ENCODE assay signal across 17 mouse cellular contexts in genomic region chr4:110132061-110132460, GRCm38 (mm10).
DNase-seq lines count a peak whose midpoint lies in the region; ATAC-seq lines count a peak whose summit lies in the region.
"Had no signal": no experiment of that assay in that cellular context is flagged by ENCODE, and none has a peak within 500 bp of the region (broad histone marks: within the 10 kb centered on the region; RNA-seq: fewer than 3 reads in every experiment).

No protein-coding gene starts in this region.

- H3K27me3 ChIP-seq in hindbrain, embryonic 11.5 days (ENCODE audit: control insufficient read depth, insufficient read depth, low read length) = no peaks in the 10 kb centered on the region
- no peaks in the 10 kb centered on the region for H3K27me3 ChIP-seq in hindbrain, embryonic 16.5 days (replicated peaks; ENCODE audit: control insufficient read depth, insufficient read depth, low read length)
- H3K27me3 ChIP-seq in embryonic facial prominence, embryonic 14.5 days (replicated peaks; ENCODE audit: control insufficient read depth, insufficient read depth, low read length) = no peaks in the 10 kb centered on the region
- H3K27me3 ChIP-seq: limb, embryonic 15.5 days; lung, embryonic 15.5 days; Patski had no signal

- WGBS in hindbrain, embryonic 11.5 days = 64% methylated on average over 4 of the region's 4 CpGs
- 69% methylated on average over 4 of the region's 4 CpGs for WGBS in hindbrain, embryonic 16.5 days
- 54% methylated on average over 4 of the region's 4 CpGs for WGBS in embryonic facial prominence, embryonic 14.5 days

- ATAC-seq in hindbrain, embryonic 11.5 days (ENCODE audit: low FRiP score) = no peak
- no peak for ATAC-seq in hindbrain, embryonic 16.5 days
- ATAC-seq in embryonic facial prominence, embryonic 14.5 days (ENCODE audit: low read depth) = no peak
- ATAC-seq: forebrain, postnatal 0 days; intestine, embryonic 16.5 days; Patski had no signal

- no peaks in the 10 kb centered on the region for H3K36me3 ChIP-seq in hindbrain, embryonic 11.5 days (ENCODE audit: control insufficient read depth, insufficient read depth, low read length)
- no peaks in the 10 kb centered on the region for H3K36me3 ChIP-seq in hindbrain, embryonic 16.5 days (ENCODE audit: control insufficient read depth, insufficient read depth, low read length)
- H3K36me3 ChIP-seq in embryonic facial prominence, embryonic 14.5 days (ENCODE audit: control insufficient read depth, insufficient read depth, low read length) = no peaks in the 10 kb centered on the region
- H3K36me3 ChIP-seq: hindbrain, embryonic 10.5 days; limb, embryonic 15.5 days; lung, embryonic 15.5 days had no signal

- 0 out of 2 replicates have a peak, but pooled peaks cover 3% of the 10 kb centered on the region for H3K4me1 ChIP-seq in hindbrain, embryonic 11.5 days (replicated peaks; ENCODE audit: control insufficient read depth, insufficient read depth, low read length)
- H3K4me1 ChIP-seq in hindbrain, embryonic 16.5 days (ENCODE audit: control insufficient read depth, insufficient read depth, low read depth, low read length) = peaks cover 8% of the 10 kb centered on the region
- peaks cover 13% of the 10 kb centered on the region for H3K4me1 ChIP-seq in embryonic facial prominence, embryonic 14.5 days (ENCODE audit: control insufficient read depth, insufficient read depth, low read length)
- H3K4me1 ChIP-seq: lung, embryonic 15.5 days had no signal

- DNase-seq in hindbrain, embryonic 11.5 days (ENCODE audit: low spot score) = peak; percentile 48
- DNase-seq in 3T3-L1 (ENCODE audit: low read depth, low spot score) = peak; percentile 50
- DNase-seq in Muller cell, postnatal 12 days (ENCODE audit: inconsistent ontology term) = peak; percentile 17
- DNase-seq in embryonic facial prominence, embryonic 14.5 days (ENCODE audit: low spot score) = peak; percentile 49
- DNase-seq in right cerebral cortex, postnatal 25 days = no peak
- no peak for DNase-seq in T-cell, adult 2 months (ENCODE audit: low spot score)
- DNase-seq: adrenal gland, adult 8-10 months; forebrain, postnatal 0 days; gastrocnemius, postnatal 25 days; thymus, postnatal 36 days had no signal

- no peak overlapping the region for H3K27ac ChIP-seq in hindbrain, embryonic 11.5 days (ENCODE audit: low read depth, low read length)
- no peak overlapping the region for H3K27ac ChIP-seq in hindbrain, embryonic 16.5 days (ENCODE audit: low read depth, low read length)
- no peak overlapping the region for H3K27ac ChIP-seq in embryonic facial prominence, embryonic 14.5 days (replicated peaks; ENCODE audit: low read depth, low read length)
- H3K27ac ChIP-seq: hindbrain, embryonic 10.5 days; limb, embryonic 15.5 days; lung, embryonic 15.5 days had no signal

- no peak overlapping the region for H3K9ac ChIP-seq in hindbrain, embryonic 11.5 days (ENCODE audit: low read depth, low read length)
- H3K9ac ChIP-seq in hindbrain, embryonic 16.5 days (ENCODE audit: low read depth, low read length) = no peak overlapping the region
- no peak overlapping the region for H3K9ac ChIP-seq in embryonic facial prominence, embryonic 14.5 days (ENCODE audit: low read depth, low read length)
- H3K9ac ChIP-seq: forebrain, postnatal 0 days; limb, embryonic 15.5 days; lung, embryonic 15.5 days had no signal

- no peak overlapping the region for H3K4me2 ChIP-seq in hindbrain, embryonic 11.5 days (replicated peaks; ENCODE audit: low read depth, low read length)
- no peak overlapping the region for H3K4me2 ChIP-seq in hindbrain, embryonic 16.5 days (ENCODE audit: low read length)
- H3K4me2 ChIP-seq in embryonic facial prominence, embryonic 14.5 days (ENCODE audit: low read depth, low read length) = no peak overlapping the region
- H3K4me2 ChIP-seq: heart, embryonic 11.5 days; limb, embryonic 15.5 days; lung, embryonic 15.5 days had no signal

- H3K9me3 ChIP-seq in hindbrain, embryonic 11.5 days (ENCODE audit: control insufficient read depth, low read length) = no peaks in the 10 kb centered on the region
- H3K9me3 ChIP-seq in hindbrain, embryonic 16.5 days (ENCODE audit: control insufficient read depth, low read length) = no peaks in the 10 kb centered on the region
- no peaks in the 10 kb centered on the region for H3K9me3 ChIP-seq in embryonic facial prominence, embryonic 14.5 days (ENCODE audit: control insufficient read depth, low read length)
- H3K9me3 ChIP-seq: hindbrain, embryonic 10.5 days; limb, embryonic 15.5 days; lung, embryonic 15.5 days had no signal

- no peak overlapping the region for H3K4me3 ChIP-seq in hindbrain, embryonic 11.5 days (ENCODE audit: low read depth, low read length)
- no peak overlapping the region for H3K4me3 ChIP-seq in hindbrain, embryonic 16.5 days (ENCODE audit: low read length)
- H3K4me3 ChIP-seq in embryonic facial prominence, embryonic 14.5 days (ENCODE audit: low read depth, low read length) = no peak overlapping the region
- H3K4me3 ChIP-seq: hindbrain, embryonic 10.5 days; limb, embryonic 15.5 days; lung, embryonic 15.5 days had no signal

Comparison
In these comparisons a context has a peak if more than half of its experiments do, and no peak if none do; other contexts are left out.
1. DNase-seq: peak in hindbrain, embryonic 11.5 days (single experiment), 3T3-L1 (single experiment), Muller cell, postnatal 12 days (single experiment) and embryonic facial prominence, embryonic 14.5 days (single experiment); none in right cerebral cortex, postnatal 25 days (single experiment) and T-cell, adult 2 months (single experiment).